In the genomic region with DNA sequence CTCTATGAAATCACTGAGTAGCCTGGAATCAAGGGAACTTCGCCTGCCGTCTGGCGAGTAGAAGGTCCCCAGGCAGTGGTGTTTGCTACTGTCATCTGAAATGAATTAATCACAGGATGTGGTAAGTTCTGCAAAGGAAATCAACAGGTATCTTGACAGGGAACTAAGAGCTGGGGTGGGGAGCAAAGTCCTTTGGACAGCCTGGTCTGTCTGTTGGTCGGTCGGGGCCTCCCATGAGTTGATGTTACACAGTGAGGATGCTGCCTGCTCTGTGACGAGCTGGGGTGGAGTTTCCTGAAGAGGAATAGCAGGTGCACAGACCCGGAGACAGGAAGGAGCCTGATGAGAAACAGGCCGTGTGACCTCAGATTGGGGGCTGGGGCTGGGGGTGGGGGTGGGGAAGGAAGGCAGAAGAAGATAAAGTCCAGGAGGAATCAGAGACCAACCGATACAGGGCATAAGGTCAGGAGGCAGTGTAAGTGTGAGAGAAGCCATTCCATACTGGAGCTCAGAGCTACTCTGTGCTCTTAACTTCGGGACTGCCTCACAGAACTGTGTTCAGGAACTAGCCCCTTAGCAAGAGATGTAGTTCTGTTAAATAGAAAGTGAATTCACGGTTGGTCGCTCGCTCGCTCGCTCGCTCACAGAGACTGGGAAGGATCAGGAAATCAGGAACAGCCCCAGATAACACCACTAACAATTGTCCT, we compare ENCODE assay signal across 8 mouse cellular contexts.
DNase-seq lines count a peak whose midpoint lies in the region; ATAC-seq and TF ChIP-seq lines count a peak whose summit lies in the region.

No protein-coding gene starts in this region.

- H3K4me1 ChIP-seq in lung, embryonic 14.5 days (ENCODE audit: insufficient read depth), result peaks cover 8% of the 10 kb centered on the region; the same call in 1 of the 2 replicates
- peaks cover 21% of the 10 kb centered on the region for H3K4me1 ChIP-seq in stomach, embryonic 15.5 days
- peaks cover 10% of the 10 kb centered on the region; the same call in 1 of the 2 replicates for H3K4me1 ChIP-seq in forebrain, embryonic 11.5 days (replicated peaks; ENCODE audit: control insufficient read depth, insufficient read depth, low read length)

- H3K9me3 ChIP-seq in lung, embryonic 14.5 days (ENCODE audit: low read depth, low read length), result no peaks in the 10 kb centered on the region
- H3K9me3 ChIP-seq in stomach, embryonic 15.5 days, result no peaks in the 10 kb centered on the region
- H3K9me3 ChIP-seq in forebrain, embryonic 11.5 days (ENCODE audit: control insufficient read depth, low read length), result no peaks in the 10 kb centered on the region

- ATAC-seq in lung, embryonic 14.5 days (ENCODE audit: insufficient read depth), result 0 out of 2 replicates have a peak, but pooled peaks have one; percentile 31
- ATAC-seq in stomach, embryonic 15.5 days (ENCODE audit: insufficient read depth, low FRiP score, low read depth), result 0 out of 2 replicates have a peak, but pooled peaks have one; percentile 24
- no peak for ATAC-seq in forebrain, embryonic 11.5 days (replicated peaks; ENCODE audit: low FRiP score)
- no peak for ATAC-seq in erythroid progenitor cell, adult 5-6 weeks (replicated peaks; ENCODE audit: low FRiP score, poor library complexity, severe bottlenecking)

- no peak overlapping the region for H3K4me3 ChIP-seq in lung, embryonic 14.5 days (ENCODE audit: low read depth, low read length)
- no peak overlapping the region for H3K4me3 ChIP-seq in stomach, embryonic 15.5 days (replicated peaks)
- H3K4me3 ChIP-seq in forebrain, embryonic 11.5 days (ENCODE audit: low read depth, low read length), result no peak overlapping the region

- H3K27ac ChIP-seq in lung, embryonic 14.5 days (ENCODE audit: low read depth), result peak overlapping the region; percentile 73
- peak overlapping the region; percentile 78 for H3K27ac ChIP-seq in stomach, embryonic 15.5 days
- H3K27ac ChIP-seq in forebrain, embryonic 11.5 days (ENCODE audit: low read depth, low read length), result no peak overlapping the region

- H3K27me3 ChIP-seq in lung, embryonic 14.5 days (ENCODE audit: insufficient read depth, low read length), result no peaks in the 10 kb centered on the region
- H3K27me3 ChIP-seq in stomach, embryonic 15.5 days (replicated peaks), result no peaks in the 10 kb centered on the region
- no peaks in the 10 kb centered on the region for H3K27me3 ChIP-seq in forebrain, embryonic 11.5 days (ENCODE audit: control insufficient read depth, insufficient read depth, low read length)

- H3K9ac ChIP-seq in lung, embryonic 14.5 days, result no peak overlapping the region
- no peak overlapping the region for H3K9ac ChIP-seq in stomach, embryonic 15.5 days
- H3K9ac ChIP-seq in forebrain, embryonic 11.5 days (ENCODE audit: low read length), result no peak overlapping the region

- DNase-seq in B cell, adult 2 months, result peak; percentile 70 to 79
- DNase-seq in embryo, embryonic 10.5 days (ENCODE audit: low spot score), result peak; percentile 35
- peak; percentile 91 for DNase-seq in induced T-regulatory cell, adult 2 months (ENCODE audit: low read depth)
- DNase-seq in lung, embryonic 14.5 days, result no peak
- no peak for DNase-seq in forebrain, embryonic 11.5 days (ENCODE audit: low spot score)
- no peak for DNase-seq in cerebellum, adult 9-10 months

- H3K36me3 ChIP-seq in lung, embryonic 14.5 days (ENCODE audit: insufficient read depth), result no peaks in the 10 kb centered on the region
- no peaks in the 10 kb centered on the region for H3K36me3 ChIP-seq in stomach, embryonic 15.5 days
- no peaks in the 10 kb centered on the region for H3K36me3 ChIP-seq in forebrain, embryonic 11.5 days (ENCODE audit: control insufficient read depth, insufficient read depth, low read length)

- no peak for TF ChIP-seq CTCF in lung, embryonic 14.5 days (IDR thresholded peaks at IDR 0.05; ENCODE audit: low read depth)

- 32% methylated on average over 16 of the region's 16 CpGs for WGBS in lung, embryonic 14.5 days
- 35% methylated on average over 16 of the region's 16 CpGs for WGBS in stomach, embryonic 15.5 days
- 48% methylated on average over 16 of the region's 16 CpGs for WGBS in forebrain, embryonic 11.5 days

- peak overlapping the region; percentile 35; the same call in 1 of the 2 replicates for H3K4me2 ChIP-seq in lung, embryonic 14.5 days
- H3K4me2 ChIP-seq in stomach, embryonic 15.5 days, result peak overlapping the region; percentile 21
- H3K4me2 ChIP-seq in forebrain, embryonic 11.5 days (ENCODE audit: low read depth, low read length, severe bottlenecking), result no peak overlapping the region

Comparison
In these comparisons a context has a peak if more than half of its experiments do, and no peak if none do; other contexts are left out.
1. DNase-seq: peak in B cell, adult 2 months (2 of 2), embryo, embryonic 10.5 days (single experiment) and induced T-regulatory cell, adult 2 months (single experiment); none in lung, embryonic 14.5 days (single experiment), forebrain, embryonic 11.5 days (single experiment) and cerebellum, adult 9-10 months (single experiment).
2. ATAC-seq: peak in lung, embryonic 14.5 days (single experiment) and stomach, embryonic 15.5 days (single experiment); none in forebrain, embryonic 11.5 days (single experiment) and erythroid progenitor cell, adult 5-6 weeks (single experiment).